Mouse (Mus musculus): ENCODE results near the gene Igfbp5.

The Igfbp5 gene

GRCm38 (mm10) chr1:72869275-72869674 lies 5.4 kb downstream of the Igfbp5 start:
- no peak for DNase-seq (ENCODE audit: low spot score in 2 of 2)

GRCm38 (mm10) chr1:72868429-72869215 lies 6.1 kb downstream of the Igfbp5 start:
- DNase-seq (ENCODE audit: low spot score in 2 of 2) = no peak

- DNase-seq (ENCODE audit: low spot score in 2 of 2) = no peak
Observed at GRCm38 (mm10) chr1:72867346-72867745, 7.3 kb downstream of the Igfbp5 start.

- no peak for DNase-seq (ENCODE audit: low spot score in 2 of 2)
Observed at GRCm38 (mm10) chr1:72866417-72866816, 8.3 kb downstream of the Igfbp5 start.

- DNase-seq (ENCODE audit: low spot score in 2 of 2) = peak in 1 of 2 experiments; percentile 66
Observed at GRCm38 (mm10) chr1:72865900-72866299, 8.8 kb downstream of the Igfbp5 start.

- no peak for DNase-seq (ENCODE audit: low spot score in 2 of 2)
Observed at GRCm38 (mm10) chr1:72864272-72864671, 10.4 kb downstream of the Igfbp5 start.

- no peak for DNase-seq (ENCODE audit: low spot score in 2 of 2)
Observed at GRCm38 (mm10) chr1:72863692-72864091, 11.0 kb downstream of the Igfbp5 start.

- DNase-seq (ENCODE audit: low spot score in 2 of 2) = no peak
Observed at GRCm38 (mm10) chr1:72862248-72862647, 12.4 kb downstream of the Igfbp5 start.

GRCm38 (mm10) chr1:72861702-72862101 lies 13.0 kb downstream of the Igfbp5 start:
- DNase-seq (ENCODE audit: low spot score in 2 of 2) = no peak

- DNase-seq (ENCODE audit: low spot score in 2 of 2) = no peak
Observed at GRCm38 (mm10) chr1:72860502-72860901, 14.2 kb downstream of the Igfbp5 start.

- DNase-seq (ENCODE audit: low spot score in 2 of 2) = no peak
Observed at GRCm38 (mm10) chr1:72859963-72860362, 14.7 kb downstream of the Igfbp5 start.

- no peak for DNase-seq (ENCODE audit: low spot score in 2 of 2)
Observed at GRCm38 (mm10) chr1:72858874-72859273, 15.8 kb downstream of the Igfbp5 start.

- no peak for DNase-seq (ENCODE audit: low spot score in 2 of 2)
Observed at GRCm38 (mm10) chr1:72858286-72858685, 16.4 kb downstream of the Igfbp5 start.

GRCm38 (mm10) chr1:72857631-72858030 lies 17.1 kb downstream of the Igfbp5 start:
- no peak for DNase-seq (ENCODE audit: low spot score in 2 of 2)

GRCm38 (mm10) chr1:72857142-72857541 lies 17.5 kb downstream of the Igfbp5 start:
- no peak for DNase-seq (ENCODE audit: low spot score in 2 of 2)

GRCm38 (mm10) chr1:72856209-72856909 lies 18.3 kb downstream of the Igfbp5 start:
- no peak for DNase-seq (ENCODE audit: low spot score in 2 of 2)

GRCm38 (mm10) chr1:72855729-72856128 lies 19.0 kb downstream of the Igfbp5 start:
- no peak for DNase-seq (ENCODE audit: low spot score in 2 of 2)

GRCm38 (mm10) chr1:72854337-72855237 lies 20.1 kb downstream of the Igfbp5 start:
- DNase-seq (ENCODE audit: low spot score in 2 of 2) = peak in 1 of 2 experiments; percentile 50

- DNase-seq (ENCODE audit: low spot score in 2 of 2) = no peak
Observed at GRCm38 (mm10) chr1:72853759-72854158, 20.9 kb downstream of the Igfbp5 start.

GRCm38 (mm10) chr1:72849037-72849436 lies 25.6 kb downstream of the Igfbp5 start:
- DNase-seq (ENCODE audit: low spot score in 2 of 2) = no peak

- DNase-seq (ENCODE audit: low spot score in 2 of 2) = no peak
Observed at GRCm38 (mm10) chr1:72847849-72848380, 26.8 kb downstream of the Igfbp5 start.

- DNase-seq (ENCODE audit: low spot score in 2 of 2) = no peak
Observed at GRCm38 (mm10) chr1:72844675-72845074, 30.0 kb downstream of the Igfbp5 start.
